Mouse (Mus musculus): ENCODE measurements around the gene Fancg.

Fancg gene

GRCm38 (mm10) chr4:43033481-43033880 lies 23.2 kb upstream of the Fancg start:
- DNase-seq (ENCODE audit: low read depth, low spot score) = no peak

- no peak for DNase-seq (ENCODE audit: low read depth, low spot score)
Measured at GRCm38 (mm10) chr4:43032501-43032900, 22.2 kb upstream of the Fancg start.

- DNase-seq (ENCODE audit: low read depth, low spot score) = peak; percentile 89
Measured at GRCm38 (mm10) chr4:43031237-43031995, 21.1 kb upstream of the Fancg start, which contains the start of gene Stoml2. Gene Stoml2, minus strand, starts transcription at chr4:43031710.

- no peak for DNase-seq (ENCODE audit: low read depth, low spot score)
Measured at GRCm38 (mm10) chr4:43030780-43031230, 20.5 kb upstream of the Fancg start.

GRCm38 (mm10) chr4:43030352-43030751 lies 20.0 kb upstream of the Fancg start:
- no peak for DNase-seq (ENCODE audit: low read depth, low spot score)

GRCm38 (mm10) chr4:43029749-43030148 lies 19.4 kb upstream of the Fancg start:
- no peak for DNase-seq (ENCODE audit: low read depth, low spot score)

GRCm38 (mm10) chr4:43029121-43029520 lies 18.8 kb upstream of the Fancg start:
- no peak for DNase-seq (ENCODE audit: low read depth, low spot score)

- DNase-seq (ENCODE audit: low read depth, low spot score) = peak; percentile 86
Measured at GRCm38 (mm10) chr4:43025084-43025960, 15.0 kb upstream of the Fancg start, which contains the start of gene Pigo. Gene Pigo, minus strand, starts transcription at chr4:43025819.

GRCm38 (mm10) chr4:43024673-43025072 lies 14.4 kb upstream of the Fancg start:
- no peak for DNase-seq (ENCODE audit: low read depth, low spot score)

GRCm38 (mm10) chr4:43021341-43021740 lies 11.0 kb upstream of the Fancg start:
- DNase-seq (ENCODE audit: low read depth, low spot score) = no peak

GRCm38 (mm10) chr4:43020876-43021275 lies 10.6 kb upstream of the Fancg start:
- DNase-seq (ENCODE audit: low read depth, low spot score) = no peak

GRCm38 (mm10) chr4:43019641-43020465 lies 9.5 kb upstream of the Fancg start:
- no peak for DNase-seq (ENCODE audit: low read depth, low spot score)

GRCm38 (mm10) chr4:43019176-43019575 lies 8.9 kb upstream of the Fancg start:
- DNase-seq (ENCODE audit: low read depth, low spot score) = no peak

- DNase-seq (ENCODE audit: low read depth, low spot score) = no peak
Measured at GRCm38 (mm10) chr4:43018156-43018555, 7.8 kb upstream of the Fancg start.

GRCm38 (mm10) chr4:43012091-43012490 lies 1.8 kb upstream of the Fancg start:
- no peak for DNase-seq (ENCODE audit: low read depth, low spot score)

- DNase-seq (ENCODE audit: low read depth, low spot score) = no peak
Measured at GRCm38 (mm10) chr4:43005765-43006164, 4.5 kb downstream of the Fancg start.

GRCm38 (mm10) chr4:43004951-43005350 lies 5.4 kb downstream of the Fancg start:
- DNase-seq (ENCODE audit: low read depth, low spot score) = no peak

GRCm38 (mm10) chr4:43002756-43003439 lies 7.4 kb downstream of the Fancg start:
- no peak for DNase-seq (ENCODE audit: low read depth, low spot score)

GRCm38 (mm10) chr4:43001272-43001671 lies 9.0 kb downstream of the Fancg start:
- no peak for DNase-seq (ENCODE audit: low read depth, low spot score)

GRCm38 (mm10) chr4:43000141-43000986 lies 9.9 kb downstream of the Fancg start, which contains the start of gene Vcp:
Gene Vcp, minus strand, starts transcription at chr4:43000507.
- peak; percentile 95 for DNase-seq (ENCODE audit: low read depth, low spot score)

Measured in WW6 (cell line).